Mouse (Mus musculus): ENCODE measurements around the gene Arhgap32. TPM values are rescaled to one million over a fixed set of nuclear protein-coding genes. Genes with fewer than 3 reads are reported as not detected.

The Arhgap32 gene
- total and polyA plus RNA-seq, 3 experiments: 0.38 to 0.41 TPM; not detected in 1

- H3K27ac ChIP-seq (ENCODE audit: insufficient read depth, low read depth): no peak overlapping the region
Observed at GRCm38 (mm10) chr9:32292686-32293085, 176.8 kb downstream of the Arhgap32 start.

GRCm38 (mm10) chr9:32295061-32295800 is 179.3 kb downstream of the Arhgap32 start:
- dilution Hi-C loops (cut with MboI; ENCODE audit: extremely low pct_ligation_motif_present, extremely low pct_unique_long_range_greater_than_20kb, low sequenced_read_pairs): no loop called here

More at GRCm38 (mm10) chr9:32292686-32293085, 176.8 kb downstream of the Arhgap32 start:
- no peaks in the 10 kb centered on the region for H3K27me3 ChIP-seq (replicated peaks)
- no peaks in the 10 kb centered on the region for H3K79me2 ChIP-seq (replicated peaks; ENCODE audit: control insufficient read depth, extremely low read depth, insufficient read depth, poor library complexity, severe bottlenecking)
- no peak for DNase-seq (ENCODE audit: extremely low read depth)
- TF ChIP-seq IRF4 (IDR thresholded peaks at IDR 0.05; ENCODE audit: low read depth, low read length): no peak
- no peak for TF ChIP-seq POLR2A (IDR thresholded peaks at IDR 0.05; ENCODE audit: low read depth, low read length)
- TF ChIP-seq KAT2A (IDR thresholded peaks at IDR 0.05; ENCODE audit: insufficient replicate concordance, low read length): no peak
- TF ChIP-seq TBP (conservative IDR thresholded peaks at IDR 0.05; ENCODE audit: low read depth, low read length): no peak
- no peak for TF ChIP-seq MYC (IDR thresholded peaks at IDR 0.05; ENCODE audit: low read depth, low read length)
- H3K9me3 ChIP-seq (replicated peaks; ENCODE audit: low read length): no peaks in the 10 kb centered on the region
- in situ Hi-C loops (cut with MboI; ENCODE audit: low pct_ligation_motif_present, low pct_unique_long_range_greater_than_20kb, low sequenced_read_pairs): no loop called here
- no peak overlapping the region for H3K9ac ChIP-seq (ENCODE audit: insufficient read depth, low read depth)
- no peak overlapping the region for H3K4me2 ChIP-seq (ENCODE audit: insufficient read depth, low read depth, poor library complexity, severe bottlenecking)
- H3K36me3 ChIP-seq (replicated peaks in 1 of 2; ENCODE audit: control insufficient read depth in 1 of 2, insufficient read depth in 1 of 2, low read length in 1 of 2): no peaks in the 10 kb centered on the region
- H3K4me3 ChIP-seq (replicated peaks in 1 of 3; ENCODE audit: low read depth in 2 of 3, low read length in 2 of 3, poor library complexity in 1 of 3): no peak overlapping the region
- no peaks in the 10 kb centered on the region for H3K4me1 ChIP-seq (ENCODE audit: control insufficient read depth in 1 of 2, insufficient read depth in 2 of 2)
- dilution Hi-C loops (cut with MboI; ENCODE audit: extremely low pct_ligation_motif_present, extremely low pct_unique_long_range_greater_than_20kb, low sequenced_read_pairs): no loop called here

GRCm38 (mm10) chr9:32302501-32303150 is 186.7 kb downstream of the Arhgap32 start:
- Histone ChIP-seq H3K79me2 (replicated peaks; ENCODE audit: control insufficient read depth, extremely low read depth, insufficient read depth, poor library complexity, severe bottlenecking) (no peaks in the 10 kb centered on the region), H3K4me2 (ENCODE audit: insufficient read depth, low read depth, poor library complexity, severe bottlenecking) (no peak overlapping the region), H3K27ac (ENCODE audit: insufficient read depth, low read depth) (no peak overlapping the region), H3K36me3 (replicated peaks in 1 of 2; ENCODE audit: control insufficient read depth in 1 of 2, insufficient read depth in 1 of 2, low read length in 1 of 2) (no peaks in the 10 kb centered on the region), H3K4me3 (replicated peaks in 1 of 3; ENCODE audit: low read depth in 2 of 3, low read length in 2 of 3, poor library complexity in 1 of 3) (no peak overlapping the region), H3K9ac (ENCODE audit: insufficient read depth, low read depth) (no peak overlapping the region), H3K27me3 (replicated peaks) (no peaks in the 10 kb centered on the region), H3K9me3 (replicated peaks; ENCODE audit: low read length) (no peaks in the 10 kb centered on the region), H3K4me1 (ENCODE audit: control insufficient read depth in 1 of 2, insufficient read depth in 2 of 2) (no peaks in the 10 kb centered on the region)
- dilution Hi-C loops (cut with MboI; ENCODE audit: extremely low pct_ligation_motif_present, extremely low pct_unique_long_range_greater_than_20kb, low sequenced_read_pairs): no loop called here
- in situ Hi-C loops (cut with MboI; ENCODE audit: low pct_ligation_motif_present, low pct_unique_long_range_greater_than_20kb, low sequenced_read_pairs): no loop called here
- DNase-seq (ENCODE audit: extremely low read depth): no peak
- TF ChIP-seq E2F4 (IDR thresholded peaks at IDR 0.05; ENCODE audit: insufficient replicate concordance, low read depth, low read length) (no peak), TCF12 (IDR thresholded peaks at IDR 0.05; ENCODE audit: low read depth, low read length) (no peak), PAX5 (IDR thresholded peaks at IDR 0.05; ENCODE audit: low read length) (no peak), NRF1 (IDR thresholded peaks at IDR 0.05; ENCODE audit: low read depth, low read length) (no peak), CTCF (conservative IDR thresholded peaks at IDR 0.05 in 1 of 2, IDR thresholded peaks at IDR 0.05 in 1 of 2; ENCODE audit: low read depth in 2 of 2, low read length in 2 of 2) (no peak), MAFK (IDR thresholded peaks at IDR 0.05; ENCODE audit: insufficient replicate concordance, low read length) (no peak), HCFC1 (IDR thresholded peaks at IDR 0.05; ENCODE audit: low read depth, low read length) (no peak), CHD1 (IDR thresholded peaks at IDR 0.05; ENCODE audit: low read depth, low read length) (no peak), CHD2 (IDR thresholded peaks at IDR 0.05; ENCODE audit: low read length) (no peak), ETS1 (conservative IDR thresholded peaks at IDR 0.05; ENCODE audit: low read depth, low read length) (no peak), KAT2A (IDR thresholded peaks at IDR 0.05; ENCODE audit: insufficient replicate concordance, low read length) (no peak)

More at GRCm38 (mm10) chr9:32295061-32295800, 179.3 kb downstream of the Arhgap32 start:
- DNase-seq (ENCODE audit: extremely low read depth): no peak
- Histone ChIP-seq H3K9me3 (replicated peaks; ENCODE audit: low read length) (no peaks in the 10 kb centered on the region), H3K4me3 (replicated peaks in 1 of 3; ENCODE audit: low read depth in 2 of 3, low read length in 2 of 3, poor library complexity in 1 of 3) (no peak overlapping the region), H3K79me2 (replicated peaks; ENCODE audit: control insufficient read depth, extremely low read depth, insufficient read depth, poor library complexity, severe bottlenecking) (no peaks in the 10 kb centered on the region), H3K36me3 (replicated peaks in 1 of 2; ENCODE audit: control insufficient read depth in 1 of 2, insufficient read depth in 1 of 2, low read length in 1 of 2) (no peaks in the 10 kb centered on the region), H3K9ac (ENCODE audit: insufficient read depth, low read depth) (no peak overlapping the region), H3K4me1 (ENCODE audit: control insufficient read depth in 1 of 2, insufficient read depth in 2 of 2) (no peaks in the 10 kb centered on the region), H3K4me2 (ENCODE audit: insufficient read depth, low read depth, poor library complexity, severe bottlenecking) (no peak overlapping the region), H3K27me3 (replicated peaks) (no peaks in the 10 kb centered on the region), H3K27ac (ENCODE audit: insufficient read depth, low read depth) (no peak overlapping the region)
- in situ Hi-C loops (cut with MboI; ENCODE audit: low pct_ligation_motif_present, low pct_unique_long_range_greater_than_20kb, low sequenced_read_pairs): no loop called here
- TF ChIP-seq NRF1 (IDR thresholded peaks at IDR 0.05; ENCODE audit: low read depth, low read length) (no peak), ZC3H11A (IDR thresholded peaks at IDR 0.05; ENCODE audit: low read depth, low read length) (no peak), EP300 (IDR thresholded peaks at IDR 0.05; ENCODE audit: low read length) (no peak), MXI1 (IDR thresholded peaks at IDR 0.05; ENCODE audit: low read depth, low read length) (no peak), USF1 (IDR thresholded peaks at IDR 0.05; ENCODE audit: low read depth, low read length) (no peak), JUND (conservative IDR thresholded peaks at IDR 0.05; ENCODE audit: low read depth, low read length) (no peak), MAZ (IDR thresholded peaks at IDR 0.05; ENCODE audit: low read depth, low read length) (no peak), PAX5 (IDR thresholded peaks at IDR 0.05; ENCODE audit: low read length) (no peak)

All from CH12.LX (cell line).